Mouse (Mus musculus): ENCODE data around the gene Rngtt. TPM values are rescaled to one million over a fixed set of nuclear protein-coding genes. Genes with fewer than 3 reads are reported as not detected.

Rngtt gene
- polyA plus RNA-seq, 1 experiment from 2014 or later, result 41.7 TPM

DNA sequence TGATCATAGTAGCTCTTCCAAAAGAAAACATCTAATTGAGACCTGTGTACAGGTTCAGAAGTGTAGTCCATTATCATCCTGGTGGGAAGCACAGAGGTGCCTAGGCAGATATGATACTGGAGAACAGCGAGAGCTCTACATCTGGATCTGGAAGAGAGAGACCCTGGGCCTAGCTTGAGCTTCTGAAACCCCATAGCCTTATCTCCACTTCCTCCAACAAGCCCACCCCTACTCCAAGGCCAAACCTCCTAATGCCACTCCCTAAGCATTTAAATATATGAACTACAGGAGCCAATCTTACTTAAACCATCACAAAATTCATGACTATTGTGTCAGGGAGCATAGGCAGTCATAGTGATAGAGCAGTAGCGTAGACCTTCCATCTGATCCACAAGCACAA is 184.3 kb downstream of the Rngtt start:
- ATAC-seq (replicated peaks; ENCODE audit: insufficient number of reproducible peaks, low FRiP score, low TSS enrichment, low read depth) (no peak), DNase-seq (ENCODE audit: low spot score) (no peak)
- Histone ChIP-seq H3K27me3 (ENCODE audit: control insufficient read depth, insufficient read depth, low read length) (no peaks in the 10 kb centered on the region), H3K9me3 (replicated peaks; ENCODE audit: control insufficient read depth, low read length) (no peaks in the 10 kb centered on the region), H3K9ac (replicated peaks; ENCODE audit: low read length) (no peak overlapping the region), H3K4me1 (ENCODE audit: control insufficient read depth, insufficient read depth, low read length) (no peaks in the 10 kb centered on the region), H3K4me2 (ENCODE audit: low read depth, low read length) (no peak overlapping the region), H3K27ac (replicated peaks; ENCODE audit: low read depth, low read length) (no peak overlapping the region), H3K4me3 (ENCODE audit: low read depth, low read length) (no peak overlapping the region), H3K36me3 (replicated peaks; ENCODE audit: control insufficient read depth, insufficient read depth, low read depth, low read length) (no peaks in the 10 kb centered on the region)
- WGBS, result 96% methylated on average over 2 of the region's 2 CpGs

DNA sequence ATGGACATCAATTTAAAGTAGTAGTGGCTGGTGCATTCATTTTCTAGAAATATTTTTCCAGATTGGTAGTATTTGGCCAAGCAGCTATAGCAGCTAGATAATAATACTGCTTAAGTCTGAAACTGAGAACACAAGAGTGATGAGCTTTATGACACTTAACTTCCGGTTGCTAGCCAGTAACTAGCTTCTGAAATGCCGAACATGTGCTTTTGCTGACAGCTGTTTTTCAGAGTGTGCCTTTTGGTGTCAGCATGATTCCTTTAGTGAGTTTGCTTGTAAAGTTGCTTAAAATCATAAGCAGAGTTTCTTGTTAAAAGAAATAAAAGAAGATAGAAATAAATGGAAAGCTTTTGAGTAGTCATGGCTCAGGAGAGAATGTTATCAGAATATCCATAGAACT is 186.9 kb downstream of the Rngtt start:
- no peak overlapping the region for H3K9ac ChIP-seq (replicated peaks; ENCODE audit: low read length)
- 79% methylated on average over 2 of the region's 2 CpGs for WGBS
- H3K9me3 ChIP-seq (replicated peaks; ENCODE audit: control insufficient read depth, low read length), result no peaks in the 10 kb centered on the region
- DNase-seq (ENCODE audit: low spot score), result no peak
- H3K27ac ChIP-seq (replicated peaks; ENCODE audit: low read depth, low read length), result no peak overlapping the region
- H3K4me1 ChIP-seq (ENCODE audit: control insufficient read depth, insufficient read depth, low read length), result no peaks in the 10 kb centered on the region
- no peak overlapping the region for H3K4me2 ChIP-seq (ENCODE audit: low read depth, low read length)
- ATAC-seq (replicated peaks; ENCODE audit: insufficient number of reproducible peaks, low FRiP score, low TSS enrichment, low read depth), result no peak
- no peak overlapping the region for H3K4me3 ChIP-seq (ENCODE audit: low read depth, low read length)
- H3K27me3 ChIP-seq (ENCODE audit: control insufficient read depth, insufficient read depth, low read length), result no peaks in the 10 kb centered on the region
- H3K36me3 ChIP-seq (replicated peaks; ENCODE audit: control insufficient read depth, insufficient read depth, low read depth, low read length), result no peaks in the 10 kb centered on the region

DNA sequence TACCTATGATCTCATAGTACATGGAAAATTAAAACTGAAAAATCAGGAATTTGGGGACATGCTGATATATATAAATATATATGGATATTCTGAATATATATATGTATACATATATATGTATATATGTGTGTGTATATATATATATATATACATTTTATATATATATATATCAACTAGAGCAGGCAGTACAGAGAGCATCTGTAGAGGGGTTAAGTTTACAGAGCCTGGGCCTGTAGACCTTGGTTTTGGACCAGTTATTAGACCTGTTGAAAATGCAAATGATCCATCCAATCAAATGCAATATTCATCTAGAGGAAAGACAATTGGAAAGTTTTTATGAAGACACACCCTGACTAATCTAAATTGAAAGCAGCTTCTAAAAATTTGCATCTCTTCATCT is 187.5 kb downstream of the Rngtt start:
- H3K36me3 ChIP-seq (replicated peaks; ENCODE audit: control insufficient read depth, insufficient read depth, low read depth, low read length), result no peaks in the 10 kb centered on the region; the same call in 1 of the 2 replicates
- no peak overlapping the region for H3K4me3 ChIP-seq (ENCODE audit: low read depth, low read length)
- H3K27me3 ChIP-seq (ENCODE audit: control insufficient read depth, insufficient read depth, low read length), result no peaks in the 10 kb centered on the region
- H3K9ac ChIP-seq (replicated peaks; ENCODE audit: low read length), result no peak overlapping the region
- DNase-seq (ENCODE audit: low spot score), result no peak
- no peak overlapping the region for H3K4me2 ChIP-seq (ENCODE audit: low read depth, low read length)
- H3K27ac ChIP-seq (replicated peaks; ENCODE audit: low read depth, low read length), result no peak overlapping the region
- H3K9me3 ChIP-seq (replicated peaks; ENCODE audit: control insufficient read depth, low read length), result no peaks in the 10 kb centered on the region
- no peaks in the 10 kb centered on the region for H3K4me1 ChIP-seq (ENCODE audit: control insufficient read depth, insufficient read depth, low read length)
- ATAC-seq (replicated peaks; ENCODE audit: insufficient number of reproducible peaks, low FRiP score, low TSS enrichment, low read depth), result no peak

DNA sequence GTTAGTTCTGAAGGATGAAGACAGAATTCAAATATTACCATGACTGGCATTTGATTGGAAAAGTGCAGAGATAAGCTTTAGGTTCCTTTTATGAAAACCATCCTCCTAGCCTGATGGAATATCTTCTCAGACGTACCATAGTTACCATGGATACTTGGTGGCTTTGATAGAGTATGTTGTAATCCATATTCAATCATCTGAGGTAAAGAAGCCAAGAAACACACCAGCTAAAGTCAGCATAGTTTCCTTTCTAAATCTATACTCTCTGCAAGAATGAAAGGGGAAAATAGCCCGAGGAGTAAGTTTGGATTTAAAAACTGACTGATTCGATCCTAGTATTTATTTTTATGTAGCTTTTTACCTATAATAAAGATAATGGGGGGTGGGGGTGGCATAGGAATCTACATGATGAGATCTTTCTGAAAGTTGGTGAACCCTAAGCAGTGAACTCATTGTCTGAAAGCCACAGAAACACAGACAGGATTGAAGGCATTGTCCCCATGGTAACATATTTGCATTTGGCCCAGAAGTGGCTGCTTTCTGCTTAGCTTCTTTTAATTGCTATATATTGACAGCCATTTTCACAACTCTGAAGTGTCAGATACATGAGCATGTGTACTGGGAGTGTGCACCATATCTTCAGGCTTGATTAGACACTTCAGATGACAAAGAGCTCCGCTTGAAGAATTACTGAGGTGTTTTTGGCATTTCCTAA is 188.2 kb downstream of the Rngtt start:
- H3K4me3 ChIP-seq (ENCODE audit: low read depth, low read length), result no peak overlapping the region
- no peak overlapping the region for H3K4me2 ChIP-seq (ENCODE audit: low read depth, low read length)
- WGBS, result 88% methylated on average over 4 of the region's 4 CpGs
- H3K9me3 ChIP-seq (replicated peaks; ENCODE audit: control insufficient read depth, low read length), result no peaks in the 10 kb centered on the region
- no peaks in the 10 kb centered on the region for H3K4me1 ChIP-seq (ENCODE audit: control insufficient read depth, insufficient read depth, low read length)
- no peaks in the 10 kb centered on the region for H3K27me3 ChIP-seq (ENCODE audit: control insufficient read depth, insufficient read depth, low read length)
- no peak overlapping the region for H3K27ac ChIP-seq (replicated peaks; ENCODE audit: low read depth, low read length)
- no peak for DNase-seq (ENCODE audit: low spot score)
- no peak overlapping the region for H3K9ac ChIP-seq (replicated peaks; ENCODE audit: low read length)
- no peak; the same call in 1 of the 2 replicates for ATAC-seq (replicated peaks; ENCODE audit: insufficient number of reproducible peaks, low FRiP score, low TSS enrichment, low read depth)
- no peaks in the 10 kb centered on the region; the same call in 1 of the 2 replicates for H3K36me3 ChIP-seq (replicated peaks; ENCODE audit: control insufficient read depth, insufficient read depth, low read depth, low read length)

DNA sequence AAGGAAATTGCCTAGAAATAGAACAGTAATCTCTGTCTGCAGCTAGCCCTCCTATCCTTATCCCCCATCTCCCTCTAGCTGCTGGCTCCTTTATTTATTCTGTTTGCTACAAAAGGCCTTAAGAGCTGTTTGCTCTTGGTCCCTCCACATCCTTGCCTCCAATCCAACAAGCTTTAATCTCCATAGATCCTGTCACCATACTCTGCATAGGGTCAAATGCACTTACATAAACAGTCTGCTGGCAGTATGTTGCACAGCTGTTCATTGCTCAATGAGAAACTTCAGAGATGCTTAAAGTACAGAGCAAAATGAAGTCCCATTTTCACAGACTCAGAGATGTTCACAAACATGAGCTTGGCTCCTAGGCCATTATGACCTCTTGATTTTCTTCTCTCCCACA is 196.5 kb downstream of the Rngtt start:
- Histone ChIP-seq H3K4me3 (ENCODE audit: low read depth, low read length) (no peak overlapping the region), H3K4me2 (ENCODE audit: low read depth, low read length) (no peak overlapping the region), H3K36me3 (replicated peaks; ENCODE audit: control insufficient read depth, insufficient read depth, low read depth, low read length) (no peaks in the 10 kb centered on the region; the same call in 1 of the 2 replicates), H3K9me3 (replicated peaks; ENCODE audit: control insufficient read depth, low read length) (no peaks in the 10 kb centered on the region), H3K27ac (replicated peaks; ENCODE audit: low read depth, low read length) (no peak overlapping the region), H3K27me3 (ENCODE audit: control insufficient read depth, insufficient read depth, low read length) (no peaks in the 10 kb centered on the region), H3K4me1 (ENCODE audit: control insufficient read depth, insufficient read depth, low read length) (no peaks in the 10 kb centered on the region), H3K9ac (replicated peaks; ENCODE audit: low read length) (no peak overlapping the region)
- DNase-seq (ENCODE audit: low spot score) (no peak), ATAC-seq (replicated peaks; ENCODE audit: insufficient number of reproducible peaks, low FRiP score, low TSS enrichment, low read depth) (no peak)

DNA sequence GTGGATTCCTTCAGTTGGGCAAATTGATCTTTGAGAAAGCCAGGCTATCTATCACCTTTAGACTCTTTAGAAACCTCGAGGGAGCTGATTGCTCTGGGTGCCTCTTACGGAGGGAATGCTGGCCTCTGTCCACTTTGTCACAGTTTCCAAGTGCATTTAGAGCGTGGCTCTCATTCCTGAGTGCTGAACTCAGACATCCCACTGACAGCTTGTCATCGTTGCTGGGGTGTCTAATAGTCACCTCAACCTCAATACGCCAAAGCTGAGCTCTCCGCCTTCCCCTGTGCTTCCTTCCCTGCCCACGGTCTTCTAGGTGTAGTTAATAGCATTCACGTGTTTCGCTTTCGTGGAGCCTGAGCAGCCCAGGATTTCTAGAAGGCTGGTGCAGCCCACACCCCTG is 200.4 kb downstream of the Rngtt start:
- ATAC-seq (replicated peaks; ENCODE audit: insufficient number of reproducible peaks, low FRiP score, low TSS enrichment, low read depth) (no peak), DNase-seq (ENCODE audit: low spot score) (no peak)
- Histone ChIP-seq H3K9me3 (replicated peaks; ENCODE audit: control insufficient read depth, low read length) (no peaks in the 10 kb centered on the region), H3K4me3 (ENCODE audit: low read depth, low read length) (no peak overlapping the region), H3K27ac (replicated peaks; ENCODE audit: low read depth, low read length) (no peak overlapping the region), H3K27me3 (ENCODE audit: control insufficient read depth, insufficient read depth, low read length) (no peaks in the 10 kb centered on the region), H3K36me3 (replicated peaks; ENCODE audit: control insufficient read depth, insufficient read depth, low read depth, low read length) (no peaks in the 10 kb centered on the region), H3K9ac (replicated peaks; ENCODE audit: low read length) (no peak overlapping the region), H3K4me2 (ENCODE audit: low read depth, low read length) (no peak overlapping the region), H3K4me1 (ENCODE audit: control insufficient read depth, insufficient read depth, low read length) (no peaks in the 10 kb centered on the region)
- WGBS, result 84% methylated on average over 10 of the region's 10 CpGs

DNA sequence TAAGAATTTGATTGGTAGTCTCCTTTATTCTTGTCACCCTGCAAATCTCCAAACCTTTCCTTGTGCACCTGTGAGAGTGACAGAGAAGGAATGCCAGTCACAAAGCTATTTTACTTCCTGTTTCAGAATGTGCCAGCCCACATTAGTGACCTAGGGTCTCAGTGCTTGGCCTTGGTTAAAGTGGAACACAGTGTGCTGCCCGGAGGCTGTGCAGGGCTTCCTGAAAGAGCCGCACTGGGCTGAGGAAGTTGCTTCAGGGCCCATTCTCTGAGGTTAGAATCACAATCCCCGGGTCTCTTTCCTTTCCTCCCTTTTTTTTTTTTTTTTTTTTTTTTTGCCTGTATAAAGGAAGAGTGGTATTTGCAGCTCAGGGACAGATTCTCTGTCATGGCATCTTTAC is 203.3 kb downstream of the Rngtt start:
- H3K27me3 ChIP-seq (ENCODE audit: control insufficient read depth, insufficient read depth, low read length), result no peaks in the 10 kb centered on the region
- ATAC-seq (replicated peaks; ENCODE audit: insufficient number of reproducible peaks, low FRiP score, low TSS enrichment, low read depth), result no peak
- no peaks in the 10 kb centered on the region for H3K36me3 ChIP-seq (replicated peaks; ENCODE audit: control insufficient read depth, insufficient read depth, low read depth, low read length)
- H3K9me3 ChIP-seq (replicated peaks; ENCODE audit: control insufficient read depth, low read length), result no peaks in the 10 kb centered on the region
- H3K4me1 ChIP-seq (ENCODE audit: control insufficient read depth, insufficient read depth, low read length), result no peaks in the 10 kb centered on the region
- DNase-seq (ENCODE audit: low spot score), result no peak
- H3K4me2 ChIP-seq (ENCODE audit: low read depth, low read length), result no peak overlapping the region
- H3K9ac ChIP-seq (replicated peaks; ENCODE audit: low read length), result no peak overlapping the region
- no peak overlapping the region for H3K4me3 ChIP-seq (ENCODE audit: low read depth, low read length)
- WGBS, result 31% methylated on average over 3 of the region's 3 CpGs
- H3K27ac ChIP-seq (replicated peaks; ENCODE audit: low read depth, low read length), result no peak overlapping the region

DNA sequence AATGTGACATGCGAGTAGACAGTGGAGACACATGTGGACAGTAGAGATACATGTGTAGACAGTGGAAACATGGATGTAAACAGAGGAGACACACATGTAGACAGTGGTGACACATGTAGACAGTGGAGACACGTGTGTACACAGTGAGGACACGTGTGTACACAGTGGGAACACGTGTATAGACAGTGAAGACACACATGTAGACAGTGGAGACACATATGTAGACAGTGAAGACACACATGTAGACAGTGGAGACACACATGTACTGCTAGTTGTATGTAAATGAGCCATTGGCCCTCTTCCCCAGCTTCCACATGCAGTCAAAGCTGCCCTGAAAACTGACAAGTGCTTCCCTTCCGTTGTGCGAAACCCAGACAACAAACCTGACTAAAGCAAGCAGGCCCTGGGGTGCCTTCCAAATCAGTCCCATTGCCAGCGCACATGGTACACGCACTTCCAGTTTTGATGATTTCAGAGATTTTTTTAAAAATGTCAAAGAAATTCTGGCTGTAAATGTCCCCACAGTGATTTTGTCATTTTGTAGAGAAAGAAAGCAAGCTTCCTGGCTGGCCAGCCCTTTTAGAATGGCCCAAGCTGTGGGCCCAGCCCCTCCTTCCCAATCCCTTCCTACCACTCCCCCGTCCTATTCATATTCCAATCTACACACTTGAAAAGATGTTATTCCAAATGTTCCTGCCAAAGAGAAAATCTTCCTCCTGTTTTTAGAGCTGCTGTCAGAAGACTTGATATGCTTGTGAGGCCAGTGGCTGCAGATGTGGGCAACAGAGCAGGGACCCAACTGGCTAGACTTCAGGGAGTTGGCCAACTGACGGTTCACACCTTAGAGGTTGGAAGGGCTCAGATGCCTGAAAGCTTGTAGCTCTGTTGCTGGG is 204.2 kb downstream of the Rngtt start:
- Histone ChIP-seq H3K9ac (replicated peaks; ENCODE audit: low read length) (no peak overlapping the region), H3K27ac (replicated peaks; ENCODE audit: low read depth, low read length) (no peak overlapping the region), H3K4me2 (ENCODE audit: low read depth, low read length) (no peak overlapping the region), H3K4me1 (ENCODE audit: control insufficient read depth, insufficient read depth, low read length) (no peaks in the 10 kb centered on the region), H3K36me3 (replicated peaks; ENCODE audit: control insufficient read depth, insufficient read depth, low read depth, low read length) (no peaks in the 10 kb centered on the region), H3K9me3 (replicated peaks; ENCODE audit: control insufficient read depth, low read length) (no peaks in the 10 kb centered on the region), H3K4me3 (ENCODE audit: low read depth, low read length) (no peak overlapping the region), H3K27me3 (ENCODE audit: control insufficient read depth, insufficient read depth, low read length) (no peaks in the 10 kb centered on the region)
- no peak for DNase-seq (ENCODE audit: low spot score)
- ATAC-seq (replicated peaks; ENCODE audit: insufficient number of reproducible peaks, low FRiP score, low TSS enrichment, low read depth), result no peak
- 85% methylated on average over 10 of the region's 10 CpGs for WGBS
